Mouse (Mus musculus): ENCODE measurements around the gene Maats1. TPM values are rescaled to one million over a fixed set of nuclear protein-coding genes. Genes with fewer than 3 reads are reported as not detected.
A peak's percentile ranks its signal among the peaks of the same experiment; 100 is the strongest.

Maats1 gene
- total RNA-seq, 1 experiment from 2014 or later = not detected

- ATAC-seq (replicated peaks; ENCODE audit: low read depth, poor library complexity, severe bottlenecking) = no peak
Observed at GRCm38 (mm10) chr16:38304460-38305194, 37.3 kb downstream of the Maats1 start.

DNA sequence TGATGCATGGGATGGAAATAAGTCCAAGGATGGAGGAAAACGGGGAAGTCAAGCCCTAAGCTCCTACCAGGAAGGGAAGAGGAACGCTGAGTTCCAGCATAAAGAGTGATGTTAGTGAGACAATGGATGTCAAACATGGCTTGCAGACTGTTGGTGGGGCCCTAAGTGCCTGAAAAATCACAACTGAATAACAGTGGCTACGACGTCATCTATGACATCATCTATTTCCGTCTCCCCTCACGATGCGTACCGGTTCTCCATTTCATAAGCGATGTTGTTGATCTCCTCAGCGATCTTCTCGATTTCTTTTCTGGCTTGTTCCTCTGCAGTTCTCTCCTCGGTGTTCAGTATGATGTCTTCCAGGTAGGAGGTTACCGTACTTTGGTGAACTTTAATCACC lies 39.6 kb downstream of the Maats1 start:
- ATAC-seq (replicated peaks; ENCODE audit: low read depth, poor library complexity, severe bottlenecking) = no peak

- ATAC-seq (replicated peaks; ENCODE audit: low read depth, poor library complexity, severe bottlenecking) = no peak
Observed at GRCm38 (mm10) chr16:38298410-38298809, 43.5 kb downstream of the Maats1 start.

GRCm38 (mm10) chr16:38295349-38295930 lies 46.5 kb downstream of the Maats1 start:
- ATAC-seq (replicated peaks; ENCODE audit: low read depth, poor library complexity, severe bottlenecking) = peak; percentile 64

- ATAC-seq (replicated peaks; ENCODE audit: low read depth, poor library complexity, severe bottlenecking) = no peak
Observed at GRCm38 (mm10) chr16:38294685-38295348, 47.1 kb downstream of the Maats1 start, which contains the start of gene Nr1i2. TSS of gene Nr1i2 (minus strand) at chr16:38294824.

- no peak for ATAC-seq (replicated peaks; ENCODE audit: low read depth, poor library complexity, severe bottlenecking)
Observed at GRCm38 (mm10) chr16:38290151-38290550, 51.8 kb downstream of the Maats1 start.

DNA sequence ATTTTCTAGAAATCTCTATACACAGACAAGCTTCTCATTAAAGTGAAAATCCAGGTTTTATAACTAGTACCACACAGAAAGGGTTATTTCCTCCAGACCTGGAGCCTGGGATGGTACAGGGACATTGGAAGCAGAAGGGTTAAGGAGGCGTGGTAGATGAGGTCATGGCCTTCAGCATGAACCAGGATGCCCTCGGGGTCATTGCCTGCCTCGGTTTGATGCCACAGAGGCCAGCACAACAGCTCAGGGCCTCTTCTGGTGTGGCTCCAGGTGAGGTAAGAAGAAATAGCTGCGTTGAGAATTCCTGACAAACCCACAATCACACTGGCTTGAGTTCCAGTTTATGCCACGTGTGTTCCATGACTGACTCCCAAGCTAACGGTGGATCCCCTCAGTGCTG lies 53.1 kb downstream of the Maats1 start:
- ATAC-seq (replicated peaks; ENCODE audit: low read depth, poor library complexity, severe bottlenecking) = no peak

GRCm38 (mm10) chr16:38287762-38288161 lies 54.2 kb downstream of the Maats1 start:
- no peak for ATAC-seq (replicated peaks; ENCODE audit: low read depth, poor library complexity, severe bottlenecking)

GRCm38 (mm10) chr16:38287357-38287756 lies 54.6 kb downstream of the Maats1 start:
- no peak for ATAC-seq (replicated peaks; ENCODE audit: low read depth, poor library complexity, severe bottlenecking)

DNA sequence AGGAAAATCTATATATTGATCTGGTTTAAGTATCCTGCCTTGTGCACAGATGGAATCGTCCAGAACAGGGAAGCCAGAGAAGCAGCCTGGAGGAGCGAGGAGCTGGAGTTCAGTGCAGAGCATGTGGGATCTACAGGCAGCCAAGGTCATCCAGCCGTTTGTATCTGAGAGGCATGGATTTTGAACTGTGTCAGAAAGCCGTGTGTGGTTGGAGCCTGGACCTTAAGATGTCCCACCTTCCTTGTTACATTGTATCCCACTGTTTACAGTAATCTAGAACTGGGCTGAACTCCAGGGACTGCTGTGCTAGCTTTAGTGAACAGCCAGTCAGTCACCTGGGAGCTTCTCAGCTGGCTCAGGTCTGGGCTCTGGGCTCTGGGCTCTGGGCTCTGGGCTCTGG lies 55.4 kb downstream of the Maats1 start:
- no peak for ATAC-seq (replicated peaks; ENCODE audit: low read depth, poor library complexity, severe bottlenecking)

GRCm38 (mm10) chr16:38285801-38286200 lies 56.1 kb downstream of the Maats1 start:
- ATAC-seq (replicated peaks; ENCODE audit: low read depth, poor library complexity, severe bottlenecking) = no peak

DNA sequence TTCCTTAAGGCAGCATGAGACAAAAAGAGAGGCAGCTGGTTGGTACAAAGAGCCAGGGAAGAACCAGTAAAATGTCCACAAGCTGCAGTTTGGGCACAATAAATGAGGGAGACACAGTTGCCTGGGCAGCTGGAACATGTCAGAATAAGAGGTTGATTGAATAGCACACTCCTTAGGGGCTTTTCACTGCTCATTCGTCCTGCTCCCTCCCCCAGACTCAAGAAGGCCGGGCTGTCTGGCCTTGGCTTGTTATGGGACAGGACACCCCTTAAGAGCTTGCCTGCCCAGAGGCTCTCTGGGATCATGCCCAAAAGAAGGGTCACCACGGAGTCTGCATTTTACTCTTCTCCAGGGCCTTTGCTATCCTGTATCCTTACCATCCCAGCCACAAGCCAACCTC lies 58.6 kb downstream of the Maats1 start:
- no peak for ATAC-seq (replicated peaks; ENCODE audit: low read depth, poor library complexity, severe bottlenecking)

GRCm38 (mm10) chr16:38282559-38283160 lies 59.3 kb downstream of the Maats1 start:
- ATAC-seq (replicated peaks; ENCODE audit: low read depth, poor library complexity, severe bottlenecking) = no peak

- no peak for ATAC-seq (replicated peaks; ENCODE audit: low read depth, poor library complexity, severe bottlenecking)
Observed at GRCm38 (mm10) chr16:38280951-38281350, 61.0 kb downstream of the Maats1 start.

GRCm38 (mm10) chr16:38279794-38280193 lies 62.1 kb downstream of the Maats1 start:
- no peak for ATAC-seq (replicated peaks; ENCODE audit: low read depth, poor library complexity, severe bottlenecking)

- no peak for ATAC-seq (replicated peaks; ENCODE audit: low read depth, poor library complexity, severe bottlenecking)
Observed at GRCm38 (mm10) chr16:38274737-38275136, 67.2 kb downstream of the Maats1 start.

GRCm38 (mm10) chr16:38272483-38272882 lies 69.5 kb downstream of the Maats1 start:
- ATAC-seq (replicated peaks; ENCODE audit: low read depth, poor library complexity, severe bottlenecking) = no peak

- no peak for ATAC-seq (replicated peaks; ENCODE audit: low read depth, poor library complexity, severe bottlenecking)
Observed at GRCm38 (mm10) chr16:38271601-38272000, 70.3 kb downstream of the Maats1 start.

DNA sequence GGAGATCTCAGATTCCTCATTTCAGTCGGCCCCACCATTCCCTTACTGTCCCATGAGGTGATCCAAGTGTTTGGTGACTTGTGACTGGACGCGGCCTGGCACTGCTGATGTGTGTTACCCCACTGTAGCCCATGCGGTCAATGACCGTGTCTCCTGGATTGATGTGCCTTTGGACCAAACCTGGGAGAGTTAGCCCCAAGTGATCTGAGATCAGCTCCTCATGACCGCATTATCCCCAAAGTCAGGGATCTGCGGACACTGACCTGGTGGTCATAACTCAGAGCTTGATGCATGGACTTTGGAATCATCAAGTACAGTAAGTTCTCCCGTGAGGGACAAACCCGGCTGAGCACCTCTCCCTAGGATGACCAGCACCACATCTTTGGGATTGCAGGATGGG lies 86.0 kb downstream of the Maats1 start:
- ATAC-seq (replicated peaks; ENCODE audit: low read depth, poor library complexity, severe bottlenecking) = no peak

DNA sequence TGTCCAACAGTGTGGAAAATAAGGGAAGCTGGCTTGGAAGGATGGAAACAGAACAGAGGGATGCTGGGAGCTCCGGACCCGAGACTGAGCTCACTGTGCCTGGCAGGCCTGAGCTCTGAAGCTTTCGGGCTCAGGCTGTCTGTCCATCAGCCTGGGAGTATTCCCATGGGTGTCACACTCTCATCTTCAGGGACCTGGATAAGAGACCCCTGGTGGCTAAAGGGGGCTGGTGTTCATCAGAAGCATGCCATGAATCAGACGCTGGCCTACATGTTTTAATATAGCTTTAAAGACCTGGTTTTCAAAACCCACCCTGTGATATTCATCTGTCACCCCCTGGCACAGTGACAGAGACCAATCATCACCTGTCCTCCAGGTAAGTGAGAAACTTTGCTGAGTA lies 86.8 kb downstream of the Maats1 start:
- no peak for ATAC-seq (replicated peaks; ENCODE audit: low read depth, poor library complexity, severe bottlenecking)

DNA sequence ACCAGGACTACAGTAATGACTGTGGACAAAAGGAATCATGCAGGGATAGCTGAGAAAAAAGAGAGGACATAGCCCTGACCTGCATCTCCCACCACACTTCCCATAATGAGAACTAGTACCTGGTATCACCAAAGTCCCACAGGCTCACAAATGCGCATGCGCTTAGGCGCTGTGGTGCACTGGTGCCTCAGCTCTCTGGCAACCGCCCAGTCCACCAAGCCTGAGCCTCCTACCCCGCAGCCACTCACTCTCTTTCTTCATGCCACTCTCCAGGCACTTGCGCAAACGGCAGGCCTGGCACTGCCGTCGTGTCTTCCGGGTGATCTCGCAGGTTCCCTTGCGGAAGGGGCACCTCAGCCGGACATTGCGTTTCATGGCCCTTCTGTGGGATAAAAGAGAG lies 87.9 kb downstream of the Maats1 start:
- 0 out of 2 replicates have a peak, but pooled peaks have one; percentile 11 for ATAC-seq (replicated peaks; ENCODE audit: low read depth, poor library complexity, severe bottlenecking)
